ENCODE assay signal across 17 mouse cellular contexts in genomic region chr12:53024575-53025246, GRCm38 (mm10).
"Had no signal": no experiment of that assay in that cellular context is flagged by ENCODE, and none has a peak within 500 bp of the region (broad histone marks: within the 10 kb centered on the region; RNA-seq: fewer than 3 reads in every experiment).

No protein-coding gene starts in this region.

- DNase-seq: lung, adult 18-20 months; lung, embryonic 14.5 days; lung, postnatal 10 days; lung, postnatal 36 days; retina, postnatal 1 day; right cerebral cortex, adult 18-20 months; right cerebral cortex, postnatal 25 days; right cerebral cortex, postnatal 4 days; spleen, adult 18-20 months; thymus, adult 18-20 months; thymus, postnatal 14 days; thymus, postnatal 36 days had no signal

- H3K4me2 ChIP-seq: lung, embryonic 14.5 days; midbrain, embryonic 12.5 days; neural tube, embryonic 12.5 days had no signal

- H3K4me3 ChIP-seq: megakaryocyte, embryonic 14.5 days; midbrain, embryonic 12.5 days; neural tube, embryonic 12.5 days had no signal

- H3K27ac ChIP-seq: liver, embryonic 14.5 days; macrophage; midbrain, embryonic 12.5 days; neural tube, embryonic 12.5 days had no signal

- H3K9ac ChIP-seq: liver, embryonic 14.5 days; lung, embryonic 14.5 days; midbrain, embryonic 12.5 days; neural tube, embryonic 12.5 days had no signal

- H3K4me1 ChIP-seq: megakaryocyte, embryonic 14.5 days had no signal

- H3K9me3 ChIP-seq: megakaryocyte, embryonic 14.5 days; midbrain, embryonic 12.5 days; neural tube, embryonic 12.5 days had no signal

- H3K27me3 ChIP-seq: megakaryocyte, embryonic 14.5 days; midbrain, embryonic 12.5 days; neural tube, embryonic 12.5 days had no signal

- H3K36me3 ChIP-seq: midbrain, embryonic 12.5 days; neural tube, embryonic 12.5 days had no signal
